Mouse (Mus musculus): ENCODE data around the gene Ppp1r18. TPM values are rescaled to one million over a fixed set of nuclear protein-coding genes. Genes with fewer than 3 reads are reported as not detected.

Gene Ppp1r18
- polyA plus RNA-seq (2014; fragmentation: Nextera tagmentation; extraction: Ambion mirVana): 19.1 and 21.1 TPM in 2 replicates

- ATAC-seq (ENCODE audit: low FRiP score, low TSS enrichment): peak; percentile 65
- no peaks in the 10 kb centered on the region for H3K9me3 ChIP-seq (ENCODE audit: control insufficient read depth, low read length)
- H3K36me3 ChIP-seq (ENCODE audit: control insufficient read depth, insufficient read depth, low read length): no peaks in the 10 kb centered on the region
- peak within 1 kb of the TSS; percentile 58 for H3K4me2 ChIP-seq (replicated peaks; ENCODE audit: low read depth, low read length)
- peak within 1 kb of the TSS; percentile 54 for H3K4me3 ChIP-seq (ENCODE audit: low read length)
- peak within 1 kb of the TSS; percentile 60 for H3K9ac ChIP-seq (ENCODE audit: low read depth, low read length)
- 1% methylated on average over 46 of the region's 48 CpGs for WGBS
- H3K27ac ChIP-seq (ENCODE audit: low read depth, low read length): peak within 1 kb of the TSS; percentile 91
- H3K27me3 ChIP-seq (ENCODE audit: control insufficient read depth, insufficient read depth, low read length): no peaks in the 10 kb centered on the region
- peaks cover 44% of the 10 kb centered on the region for H3K4me1 ChIP-seq (ENCODE audit: control insufficient read depth, insufficient read depth, low read length)
Observed at GRCm38 (mm10) chr17:35865481-35866280, at the start of gene Ppp1r18. TSS of gene Ppp1r18 (plus strand) at chr17:35865593.

DNA sequence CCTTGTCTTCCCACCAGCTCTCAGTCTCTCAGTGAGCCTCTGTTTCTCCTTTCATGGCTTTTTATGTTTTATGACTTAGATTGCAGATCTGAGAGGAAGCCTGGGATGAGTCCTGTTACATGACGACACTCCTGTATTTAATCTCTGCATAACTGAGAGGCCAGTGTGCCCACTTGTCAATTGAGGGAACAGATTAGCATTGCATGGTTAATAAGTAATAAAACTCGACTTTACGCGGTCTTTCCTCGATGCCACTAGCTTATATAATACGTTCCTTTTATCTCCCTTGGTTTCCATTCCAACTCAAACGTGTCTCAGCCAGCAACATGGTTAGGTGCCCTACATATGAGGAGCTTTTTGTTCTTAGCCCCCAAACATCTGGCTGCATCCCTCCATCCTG lies 49.6 kb upstream of the Ppp1r18 start:
- Histone ChIP-seq H3K9ac (ENCODE audit: low read depth, low read length) (no peak overlapping the region), H3K27ac (ENCODE audit: low read depth, low read length) (no peak overlapping the region), H3K9me3 (ENCODE audit: control insufficient read depth, low read length) (no peaks in the 10 kb centered on the region), H3K4me1 (ENCODE audit: control insufficient read depth, insufficient read depth, low read length) (peaks cover 16% of the 10 kb centered on the region), H3K4me2 (replicated peaks; ENCODE audit: low read depth, low read length) (no peak overlapping the region), H3K27me3 (ENCODE audit: control insufficient read depth, insufficient read depth, low read length) (no peaks in the 10 kb centered on the region), H3K4me3 (ENCODE audit: low read length) (no peak overlapping the region), H3K36me3 (ENCODE audit: control insufficient read depth, insufficient read depth, low read length) (no peaks in the 10 kb centered on the region)
- ATAC-seq (ENCODE audit: low FRiP score, low TSS enrichment): no peak
- 53% methylated on average over 7 of the region's 7 CpGs for WGBS

DNA sequence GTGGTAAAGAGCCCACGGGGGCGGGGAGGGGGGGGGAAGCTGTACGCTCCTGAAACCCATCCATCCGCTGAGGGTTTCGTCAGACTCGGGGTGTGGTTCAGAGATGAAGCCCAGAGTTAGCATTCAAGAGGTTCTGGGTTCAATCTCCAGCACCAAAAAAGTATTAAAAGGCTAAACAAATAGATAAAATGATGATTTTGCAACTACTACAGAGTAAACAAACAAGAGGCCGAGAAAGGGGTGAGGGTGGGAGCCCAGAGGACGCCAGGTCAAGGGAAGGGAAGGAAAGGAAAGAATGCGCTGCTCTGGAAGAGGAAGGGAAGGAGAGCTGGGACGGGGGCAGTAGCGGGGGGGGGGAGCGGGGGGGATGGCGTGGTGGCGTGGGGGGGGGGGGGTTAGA lies 48.7 kb upstream of the Ppp1r18 start:
- Histone ChIP-seq H3K4me1 (ENCODE audit: control insufficient read depth, insufficient read depth, low read length) (peaks cover 16% of the 10 kb centered on the region), H3K27me3 (ENCODE audit: control insufficient read depth, insufficient read depth, low read length) (no peaks in the 10 kb centered on the region), H3K27ac (ENCODE audit: low read depth, low read length) (no peak overlapping the region), H3K36me3 (ENCODE audit: control insufficient read depth, insufficient read depth, low read length) (no peaks in the 10 kb centered on the region), H3K4me3 (ENCODE audit: low read length) (no peak overlapping the region), H3K9me3 (ENCODE audit: control insufficient read depth, low read length) (no peaks in the 10 kb centered on the region), H3K4me2 (replicated peaks; ENCODE audit: low read depth, low read length) (no peak overlapping the region), H3K9ac (ENCODE audit: low read depth, low read length) (no peak overlapping the region)
- 47% methylated on average over 10 of the region's 14 CpGs for WGBS
- no peak for ATAC-seq (ENCODE audit: low FRiP score, low TSS enrichment)

GRCm38 (mm10) chr17:35817226-35817625 lies 48.2 kb upstream of the Ppp1r18 start:
- Histone ChIP-seq H3K27ac (ENCODE audit: low read depth, low read length) (no peak overlapping the region), H3K9me3 (ENCODE audit: control insufficient read depth, low read length) (no peaks in the 10 kb centered on the region), H3K9ac (ENCODE audit: low read depth, low read length) (no peak overlapping the region), H3K36me3 (ENCODE audit: control insufficient read depth, insufficient read depth, low read length) (no peaks in the 10 kb centered on the region), H3K4me2 (replicated peaks; ENCODE audit: low read depth, low read length) (no peak overlapping the region), H3K4me3 (ENCODE audit: low read length) (no peak overlapping the region), H3K27me3 (ENCODE audit: control insufficient read depth, insufficient read depth, low read length) (no peaks in the 10 kb centered on the region), H3K4me1 (ENCODE audit: control insufficient read depth, insufficient read depth, low read length) (peaks cover 16% of the 10 kb centered on the region)
- 46% methylated on average over 10 of the region's 10 CpGs for WGBS
- ATAC-seq (ENCODE audit: low FRiP score, low TSS enrichment): no peak

DNA sequence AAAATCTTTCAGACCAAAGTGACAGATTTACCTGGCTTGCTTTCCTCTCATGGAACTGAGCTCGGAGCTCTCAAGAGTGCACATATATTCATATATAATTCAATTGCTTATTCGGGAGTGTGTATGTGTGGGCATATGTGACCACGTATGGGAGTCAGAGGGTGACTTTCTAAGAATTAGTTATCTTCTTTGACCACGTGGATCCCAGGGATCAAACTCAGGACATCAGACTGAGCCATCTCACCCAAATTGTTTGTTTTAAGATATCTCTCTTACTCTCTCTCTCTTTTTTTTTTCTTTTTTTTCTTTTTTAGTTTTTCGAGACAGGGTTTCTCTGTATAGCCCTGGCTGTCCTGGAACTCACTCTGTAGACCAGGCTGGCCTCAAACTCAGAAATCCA lies 45.3 kb upstream of the Ppp1r18 start:
- peaks cover 9% of the 10 kb centered on the region for H3K4me1 ChIP-seq (ENCODE audit: control insufficient read depth, insufficient read depth, low read length)
- WGBS: 82% methylated on average over 5 of the region's 5 CpGs
- peaks cover under 1% of the 10 kb centered on the region; the same call in 1 of the 2 replicates for H3K36me3 ChIP-seq (ENCODE audit: control insufficient read depth, insufficient read depth, low read length)
- H3K4me2 ChIP-seq (replicated peaks; ENCODE audit: low read depth, low read length): no peak overlapping the region
- H3K9ac ChIP-seq (ENCODE audit: low read depth, low read length): no peak overlapping the region
- no peaks in the 10 kb centered on the region for H3K27me3 ChIP-seq (ENCODE audit: control insufficient read depth, insufficient read depth, low read length)
- H3K27ac ChIP-seq (ENCODE audit: low read depth, low read length): no peak overlapping the region
- H3K4me3 ChIP-seq (ENCODE audit: low read length): no peak overlapping the region
- H3K9me3 ChIP-seq (ENCODE audit: control insufficient read depth, low read length): no peaks in the 10 kb centered on the region
- ATAC-seq (ENCODE audit: low FRiP score, low TSS enrichment): no peak

DNA sequence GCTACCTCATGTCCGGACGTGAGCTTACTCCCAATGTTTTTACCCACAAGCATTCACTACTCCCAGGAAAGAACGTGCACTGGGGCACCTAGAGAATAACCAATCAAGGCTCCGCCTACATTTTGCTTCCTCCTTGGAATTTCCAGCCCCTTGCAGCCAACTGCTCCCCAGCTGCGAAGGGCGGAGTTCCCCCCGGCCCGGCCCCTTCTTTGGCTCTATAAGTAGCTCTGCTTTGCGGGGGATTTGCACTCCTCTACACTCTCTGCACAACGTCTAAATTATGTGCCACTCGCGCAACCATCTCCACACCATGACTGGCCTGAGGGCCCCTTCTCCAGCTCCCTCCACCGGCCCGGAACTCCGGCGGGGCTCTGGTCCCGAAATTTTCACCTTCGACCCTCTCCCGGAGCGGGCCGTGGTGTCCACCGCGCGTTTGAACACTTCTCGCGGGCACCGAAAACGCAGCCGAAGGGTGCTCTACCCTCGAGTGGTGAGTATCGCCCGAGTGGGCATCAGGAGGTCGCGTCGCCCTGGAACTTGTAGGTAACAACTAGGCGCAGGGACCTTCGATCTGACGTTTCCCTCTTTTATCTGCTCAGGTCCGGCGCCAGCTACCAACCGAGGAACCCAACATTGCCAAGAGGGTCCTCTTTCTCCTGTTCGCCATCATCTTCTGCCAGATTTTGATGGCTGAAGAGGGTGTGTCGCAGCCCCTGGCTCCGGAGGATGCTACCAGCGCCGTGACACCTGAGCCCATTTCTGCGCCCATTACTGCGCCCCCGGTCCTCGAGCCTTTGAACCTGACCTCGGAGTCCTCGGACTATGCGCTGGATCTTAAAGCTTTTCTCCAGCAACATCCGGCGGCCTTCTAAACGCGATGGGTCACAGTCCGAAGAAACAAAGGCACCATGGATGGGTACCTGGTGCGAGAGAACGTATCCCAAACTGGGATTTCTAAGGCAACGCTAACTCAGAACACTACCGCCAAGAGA lies 43.7 kb upstream of the Ppp1r18 start, which contains the start of gene Ier3:
Gene Ier3 (plus strand): TSS at position 246 of the 992 bp plus-strand sequence.
- peak; percentile 48 for ATAC-seq (ENCODE audit: low FRiP score, low TSS enrichment)
- peaks cover 13% of the 10 kb centered on the region; the same call in 1 of the 2 replicates for H3K36me3 ChIP-seq (ENCODE audit: control insufficient read depth, insufficient read depth, low read length)
- H3K27ac ChIP-seq (ENCODE audit: low read depth, low read length): no peak within 1 kb of the TSS; the same call in 1 of the 2 replicates
- H3K9ac ChIP-seq (ENCODE audit: low read depth, low read length): peak within 1 kb of the TSS; percentile 72
- peak within 1 kb of the TSS; percentile 97 for H3K4me2 ChIP-seq (replicated peaks; ENCODE audit: low read depth, low read length)
- H3K9me3 ChIP-seq (ENCODE audit: control insufficient read depth, low read length): no peaks in the 10 kb centered on the region
- peak within 1 kb of the TSS; percentile 56 for H3K4me3 ChIP-seq (ENCODE audit: low read length)
- under 1% methylated on average over 60 of the region's 62 CpGs for WGBS
- no peaks in the 10 kb centered on the region for H3K27me3 ChIP-seq (ENCODE audit: control insufficient read depth, insufficient read depth, low read length)
- H3K4me1 ChIP-seq (ENCODE audit: control insufficient read depth, insufficient read depth, low read length): peaks cover 9% of the 10 kb centered on the region

GRCm38 (mm10) chr17:35822564-35822963 lies 42.8 kb upstream of the Ppp1r18 start:
- Histone ChIP-seq H3K4me1 (ENCODE audit: control insufficient read depth, insufficient read depth, low read length) (peaks cover under 1% of the 10 kb centered on the region), H3K27ac (ENCODE audit: low read depth, low read length) (peak overlapping the region; percentile 79; the same call in 1 of the 2 replicates), H3K4me2 (replicated peaks; ENCODE audit: low read depth, low read length) (peak overlapping the region; percentile 97), H3K4me3 (ENCODE audit: low read length) (peak overlapping the region; percentile 56), H3K27me3 (ENCODE audit: control insufficient read depth, insufficient read depth, low read length) (no peaks in the 10 kb centered on the region), H3K9me3 (ENCODE audit: control insufficient read depth, low read length) (no peaks in the 10 kb centered on the region), H3K36me3 (ENCODE audit: control insufficient read depth, insufficient read depth, low read length) (peaks cover 16% of the 10 kb centered on the region; the same call in 1 of the 2 replicates), H3K9ac (ENCODE audit: low read depth, low read length) (peak overlapping the region; percentile 67; the same call in 1 of the 2 replicates)
- no peak; the same call in 1 of the 2 replicates for ATAC-seq (ENCODE audit: low FRiP score, low TSS enrichment)
- WGBS: 3% methylated on average over 11 of the region's 11 CpGs

DNA sequence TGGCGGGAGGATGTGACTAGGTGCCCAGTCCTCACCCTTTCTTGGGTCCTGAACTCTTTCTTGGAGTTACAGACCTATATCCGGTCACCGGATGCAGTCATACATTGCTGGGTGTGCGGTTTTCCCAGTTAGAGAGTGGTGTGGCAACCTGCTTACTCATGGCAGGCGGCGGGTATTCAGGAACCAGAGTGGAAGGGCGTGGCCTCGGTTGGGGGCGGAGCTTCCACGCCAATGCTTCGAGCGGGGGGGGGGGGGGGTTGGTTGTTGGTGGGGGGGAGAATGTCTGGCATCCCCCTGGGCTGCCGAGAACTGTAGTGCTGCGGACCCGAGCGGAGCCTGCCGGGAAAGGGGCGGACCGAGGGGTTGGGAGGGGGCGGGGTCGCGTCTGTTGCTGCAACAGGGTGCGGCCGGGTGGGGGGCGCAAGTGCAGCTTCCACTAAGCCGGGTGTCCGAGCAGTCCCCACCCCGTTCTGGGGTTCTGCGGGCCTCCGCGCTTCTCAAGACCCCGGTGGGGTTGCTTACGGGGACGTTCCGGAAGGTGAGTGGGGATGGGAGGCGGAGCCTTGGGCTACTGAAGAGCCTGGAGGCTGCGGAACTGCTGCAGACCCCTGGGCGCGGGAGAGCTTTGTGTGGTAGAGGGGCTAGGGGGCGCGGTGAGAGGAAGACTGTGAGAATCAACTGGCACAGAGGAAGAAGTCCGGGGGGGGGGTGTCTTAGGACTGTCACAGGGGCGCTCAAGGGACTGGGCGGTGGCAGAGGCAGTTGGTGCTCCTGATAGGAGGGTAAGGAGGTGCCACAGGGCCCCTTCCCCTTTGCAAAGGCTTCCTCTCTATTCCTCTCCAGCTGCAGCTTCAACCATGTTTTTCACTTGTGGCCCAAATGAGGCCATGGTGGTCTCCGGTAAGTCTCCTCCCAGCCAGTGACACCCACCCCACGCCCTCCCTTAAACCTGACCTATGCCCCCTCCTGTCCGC lies 42.1 kb upstream of the Ppp1r18 start, which contains the start of gene Flot1:
Gene Flot1 (plus strand): TSS at position 267 of the 974 bp plus-strand sequence.
- ATAC-seq (ENCODE audit: low FRiP score, low TSS enrichment): peak; percentile 90
- WGBS: under 1% methylated on average over 47 of the region's 47 CpGs
- Histone ChIP-seq H3K4me2 (replicated peaks; ENCODE audit: low read depth, low read length) (peak within 1 kb of the TSS; percentile 97), H3K27ac (ENCODE audit: low read depth, low read length) (peak within 1 kb of the TSS; percentile 79), H3K36me3 (ENCODE audit: control insufficient read depth, insufficient read depth, low read length) (peaks cover 19% of the 10 kb centered on the region; the same call in 1 of the 2 replicates), H3K27me3 (ENCODE audit: control insufficient read depth, insufficient read depth, low read length) (no peaks in the 10 kb centered on the region), H3K9ac (ENCODE audit: low read depth, low read length) (peak within 1 kb of the TSS; percentile 72), H3K9me3 (ENCODE audit: control insufficient read depth, low read length) (no peaks in the 10 kb centered on the region), H3K4me1 (ENCODE audit: control insufficient read depth, insufficient read depth, low read length) (no peaks in the 10 kb centered on the region), H3K4me3 (ENCODE audit: low read length) (peak within 1 kb of the TSS; percentile 56)

Data from kidney, embryonic 14.5 days (tissue).